ENCODE assay signal across 8 mouse cellular contexts in the genomic region with DNA sequence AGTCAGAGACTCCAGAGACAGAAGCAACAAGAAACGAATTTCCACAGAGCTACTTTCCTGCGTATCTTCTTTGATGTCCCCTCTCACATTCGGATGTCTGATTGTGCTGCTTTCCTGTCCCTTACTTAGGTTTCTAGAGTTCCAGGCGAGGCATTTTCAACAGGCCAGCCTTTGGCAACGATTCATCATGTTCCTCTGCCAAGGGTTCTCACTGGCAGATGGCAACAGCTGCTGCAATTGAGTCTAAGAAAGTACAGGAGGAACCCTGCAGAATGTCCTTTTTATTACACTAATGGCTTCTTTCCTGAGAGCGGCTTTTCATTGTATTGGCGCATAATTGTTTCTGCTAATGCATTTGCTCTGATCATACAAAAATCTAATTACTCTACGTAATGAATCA.
DNase-seq lines count a peak whose midpoint lies in the region; ATAC-seq and TF ChIP-seq lines count a peak whose summit lies in the region.

No protein-coding gene starts in this region.

- no peak overlapping the region for H3ac ChIP-seq in myocyte (ENCODE audit: control insufficient read depth, insufficient read length)

- DNase-seq in frontal cortex, postnatal 25 days (ENCODE audit: low spot score in 2 of 2) = no peak
- DNase-seq in urinary bladder, postnatal 14 days (ENCODE audit: low spot score) = peak; percentile 24
- no peak for DNase-seq in urinary bladder, postnatal 25 days (ENCODE audit: low spot score)
- DNase-seq in heart, adult 9 months (ENCODE audit: low spot score in 2 of 2) = peak; percentile 66 to 75
- DNase-seq in layer of hippocampus, adult 2 months (ENCODE audit: low spot score in 2 of 2) = peak; percentile 18 to 54
- no peak for DNase-seq in spleen, adult 12 weeks (ENCODE audit: low spot score)

- peak overlapping the region; percentile 71 for H3K27ac ChIP-seq in layer of hippocampus, adult 2 months

- no peak for TF ChIP-seq CTCF in layer of hippocampus, adult 2 months (conservative IDR thresholded peaks at IDR 0.05)

- peak overlapping the region; percentile 21 for H3K4me2 ChIP-seq in myocyte (ENCODE audit: low read depth)

- H3K4me3 ChIP-seq in layer of hippocampus, adult 2 months = no peak overlapping the region
- no peak overlapping the region for H3K4me3 ChIP-seq in myocyte

- H3K27me3 ChIP-seq in myocyte (ENCODE audit: control insufficient read depth, insufficient read depth, insufficient read length) = no peaks in the 10 kb centered on the region

- no peaks in the 10 kb centered on the region for H3K79me2 ChIP-seq in myocyte (ENCODE audit: control insufficient read depth, insufficient read depth)

- H3K36me3 ChIP-seq in myocyte (ENCODE audit: control insufficient read depth, insufficient read depth) = no peaks in the 10 kb centered on the region

- no peak for TF ChIP-seq POLR2A in myocyte (IDR thresholded peaks at IDR 0.05; ENCODE audit: insufficient read length, low read depth)

- ATAC-seq in frontal cortex, adult (ENCODE audit: low TSS enrichment) = peak; percentile 69

TF ChIP-seq in myocyte, 11 proteins besides CTCF, POLR2A, EP300 and RAD21:
- TF ChIP-seq MYOD1 (IDR thresholded peaks at IDR 0.05; ENCODE audit: control insufficient read depth in 1 of 3, insufficient read length in 2 of 3, low read depth in 2 of 3) = peak in 2 of 3 experiments; percentile 49 to 58
- no peak for TF ChIP-seq USF1 (IDR thresholded peaks at IDR 0.05; ENCODE audit: low read depth)
- peak in 1 of 3 experiments; percentile 51 for TF ChIP-seq MYOG (IDR thresholded peaks at IDR 0.05; ENCODE audit: control insufficient read depth in 1 of 3, insufficient read depth in 1 of 3, insufficient read length in 2 of 3, low read depth in 2 of 3)

Comparison
In these comparisons a context has a peak if more than half of its experiments do, and no peak if none do; other contexts are left out.
1. DNase-seq: peak in urinary bladder, postnatal 14 days (single experiment), heart, adult 9 months (2 of 2) and layer of hippocampus, adult 2 months (2 of 2); none in frontal cortex, postnatal 25 days (0 of 2), urinary bladder, postnatal 25 days (single experiment) and spleen, adult 12 weeks (single experiment).